Mouse (Mus musculus): Measurements from ENCODE around the gene 4931428F04Rik. TPM values are rescaled to one million over a fixed set of nuclear protein-coding genes. Genes with fewer than 3 reads are reported as not detected.
A peak's percentile ranks its signal among the peaks of the same experiment; 100 is the strongest.

4931428F04Rik gene
- polyA plus RNA-seq, 1 experiment from 2014 or later, result 12.6 TPM

DNA sequence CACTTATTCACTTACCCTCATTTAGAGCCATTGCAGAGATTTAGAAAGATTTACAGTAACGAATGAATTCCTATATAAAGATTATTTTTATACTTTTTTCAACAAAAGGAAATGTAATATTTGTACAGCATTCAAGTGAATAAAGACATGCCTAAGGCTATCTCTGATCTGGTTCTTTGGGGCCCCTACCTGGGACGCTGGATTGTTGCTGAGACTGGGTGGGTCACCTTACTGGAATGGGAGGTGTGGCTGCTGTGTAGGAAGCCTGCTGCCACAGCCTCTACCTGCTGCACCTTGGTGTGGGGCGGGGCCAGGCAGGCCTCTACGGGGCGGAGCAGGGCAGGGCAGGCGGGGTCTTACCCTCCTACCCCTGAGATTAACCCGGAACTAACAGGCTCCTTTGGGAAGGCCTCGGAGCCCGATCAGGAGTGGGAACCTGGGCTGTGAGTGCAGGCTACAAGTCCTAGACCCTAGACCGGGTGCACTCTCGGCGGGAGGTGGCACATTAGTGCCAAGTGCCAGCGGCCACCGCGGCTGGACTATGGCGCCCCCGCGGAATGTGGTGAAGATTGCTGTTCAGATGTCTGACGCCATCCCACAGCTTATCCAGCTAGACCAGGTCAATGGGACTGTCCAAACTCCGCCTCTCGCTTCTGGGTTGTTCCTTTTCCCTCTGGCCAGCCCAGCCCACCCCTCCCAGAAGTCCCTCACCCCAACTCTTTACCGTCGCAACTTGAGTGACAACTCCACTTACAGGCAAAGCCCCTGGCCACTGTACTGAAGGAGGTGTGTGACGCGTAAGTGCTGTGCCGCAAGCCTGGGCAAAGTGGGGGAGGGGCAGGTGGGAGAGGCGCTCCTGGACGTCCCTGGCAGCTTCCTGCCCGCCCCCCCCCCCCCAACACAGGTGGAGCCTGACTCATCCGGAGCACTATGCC lies 15.8 kb upstream of the 4931428F04Rik start, which contains the start of gene Elmo3:
Gene Elmo3 (plus strand): TSS at position 391 of the 935 bp plus-strand sequence.
- Histone ChIP-seq H3K9ac (peak within 1 kb of the TSS; percentile 47), H3K4me2 (peak within 1 kb of the TSS; percentile 76), H3K27ac (peak within 1 kb of the TSS; percentile 91), H3K4me1 (peaks cover 27% of the 10 kb centered on the region), H3K9me3 (replicated peaks) (no peaks in the 10 kb centered on the region), H3K36me3 (peaks cover 78% of the 10 kb centered on the region), H3K4me3 (replicated peaks) (peak within 1 kb of the TSS; percentile 46), H3K27me3 (no peaks in the 10 kb centered on the region)
- peak; percentile 86 for ATAC-seq (replicated peaks; ENCODE audit: low FRiP score)
- WGBS, result 5% methylated on average over 30 of the region's 30 CpGs

DNA sequence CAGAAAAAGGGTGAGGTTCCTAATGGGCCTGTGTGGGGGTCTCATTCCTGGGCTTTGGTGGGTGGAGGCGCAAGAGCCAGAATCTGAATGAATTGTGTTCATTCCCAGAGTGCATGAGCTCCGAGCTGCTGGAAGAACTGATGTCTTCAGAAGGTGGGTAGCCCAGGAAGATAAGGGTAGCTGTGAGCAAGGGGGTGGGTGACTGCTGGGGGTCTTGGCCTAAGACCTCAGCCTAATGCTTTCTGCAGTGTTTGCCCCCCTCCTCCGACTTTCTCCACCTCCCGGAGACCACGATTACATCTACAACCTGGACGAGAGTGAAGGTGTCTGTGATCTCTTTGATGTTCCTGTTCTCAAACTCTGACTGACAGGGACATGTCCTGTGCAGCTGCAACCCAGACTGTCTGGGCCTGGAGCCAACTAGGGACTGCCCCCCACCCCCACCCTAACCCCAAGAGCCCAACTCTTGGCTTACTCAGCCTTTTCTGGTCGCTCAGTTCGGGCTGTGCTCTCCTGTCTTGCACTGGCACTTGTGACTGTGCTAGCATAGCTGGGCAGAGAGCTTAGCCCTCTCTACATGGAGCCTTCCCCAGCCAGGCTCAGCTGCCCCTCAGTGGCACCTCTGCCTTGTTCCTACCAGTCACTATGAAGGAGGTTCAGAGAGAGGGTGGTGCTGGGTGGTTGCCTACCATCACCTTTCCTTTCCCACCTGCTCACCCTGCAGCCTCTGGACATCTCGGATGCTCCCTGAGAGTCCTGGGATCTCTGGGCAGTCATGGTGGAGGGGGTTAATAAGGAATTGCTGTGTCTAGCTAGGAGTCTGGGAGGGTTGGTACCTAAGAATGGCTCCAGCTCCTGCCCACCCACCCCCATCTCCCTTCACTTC lies 14.9 kb upstream of the 4931428F04Rik start:
- H3K4me1 ChIP-seq, result peaks cover 27% of the 10 kb centered on the region
- H3K9me3 ChIP-seq (replicated peaks), result no peaks in the 10 kb centered on the region
- peak; percentile 12 for ATAC-seq (replicated peaks; ENCODE audit: low FRiP score)
- H3K27ac ChIP-seq, result peak overlapping the region; percentile 91
- H3K4me2 ChIP-seq, result no peak overlapping the region
- H3K27me3 ChIP-seq, result no peaks in the 10 kb centered on the region
- no peak overlapping the region for H3K9ac ChIP-seq
- no peak overlapping the region for H3K4me3 ChIP-seq (replicated peaks)
- H3K36me3 ChIP-seq, result peaks cover 78% of the 10 kb centered on the region
- WGBS, result 65% methylated on average over 9 of the region's 9 CpGs

DNA sequence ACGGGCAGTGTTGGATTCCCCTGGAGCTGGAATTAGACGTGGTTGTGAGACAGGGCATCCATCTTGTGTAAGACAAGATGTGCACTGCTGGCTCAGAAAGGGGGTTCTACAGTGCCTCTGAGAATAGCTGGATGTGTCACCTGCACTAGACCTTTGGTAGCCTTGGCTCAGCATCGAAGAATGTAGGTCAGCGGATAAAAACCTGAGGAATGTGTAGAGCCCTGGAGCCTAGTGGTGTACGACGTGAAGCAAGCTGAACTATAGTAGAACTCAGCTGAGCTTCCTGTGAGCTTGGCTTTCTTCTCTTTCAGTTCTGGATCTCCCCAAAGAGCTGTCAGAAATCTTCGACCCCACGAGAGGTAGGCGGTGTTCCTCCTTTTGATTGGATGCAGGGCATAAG lies 14.2 kb upstream of the 4931428F04Rik start:
- H3K36me3 ChIP-seq, result peaks cover 78% of the 10 kb centered on the region
- H3K4me1 ChIP-seq, result peaks cover 30% of the 10 kb centered on the region
- no peaks in the 10 kb centered on the region for H3K27me3 ChIP-seq
- no peak for ATAC-seq (replicated peaks; ENCODE audit: low FRiP score)
- H3K4me3 ChIP-seq (replicated peaks), result no peak overlapping the region
- H3K4me2 ChIP-seq, result no peak overlapping the region
- peak overlapping the region; percentile 91; the same call in 1 of the 2 replicates for H3K27ac ChIP-seq
- no peak overlapping the region for H3K9ac ChIP-seq
- no peaks in the 10 kb centered on the region for H3K9me3 ChIP-seq (replicated peaks)
- 78% methylated on average over 9 of the region's 9 CpGs for WGBS

DNA sequence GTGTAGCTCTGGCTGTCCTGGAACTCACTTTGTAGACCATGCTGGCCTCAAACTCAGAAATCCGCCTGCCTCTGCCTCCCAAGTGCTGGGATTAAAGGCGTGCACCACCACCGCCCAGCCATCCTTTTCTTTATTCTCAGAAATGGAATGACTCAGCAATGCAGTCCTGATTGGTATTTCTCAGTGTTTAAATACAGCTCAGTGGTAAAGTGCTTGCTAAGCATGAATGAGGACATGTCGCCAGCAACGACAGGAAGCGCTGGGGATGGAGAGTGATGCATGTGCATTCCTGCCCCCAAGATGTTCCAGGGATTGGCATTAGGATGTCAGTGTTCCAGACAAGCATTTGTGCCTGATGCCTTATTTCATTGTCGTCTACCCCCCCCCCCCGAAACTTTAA lies 13.7 kb upstream of the 4931428F04Rik start:
- H3K36me3 ChIP-seq, result peaks cover 78% of the 10 kb centered on the region

DNA sequence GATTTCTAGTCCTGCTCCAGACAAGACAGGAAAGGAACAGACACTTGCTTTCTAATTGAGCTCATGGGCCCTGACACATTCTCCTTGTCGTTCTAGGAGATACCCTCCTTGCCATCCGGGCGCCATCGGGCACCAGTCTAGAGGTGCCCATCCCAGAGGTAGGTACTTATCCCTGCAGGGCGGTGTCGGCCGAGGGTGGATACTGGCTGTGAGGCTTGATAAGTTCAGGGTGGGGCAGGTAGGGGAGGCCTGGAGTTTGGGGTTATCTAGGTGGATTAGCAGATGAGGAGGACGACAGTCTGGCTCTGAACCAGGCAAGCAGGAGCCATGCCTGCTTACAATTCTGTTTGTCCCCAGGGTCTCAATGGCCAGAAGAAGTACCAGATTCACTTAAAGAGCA lies 10.3 kb upstream of the 4931428F04Rik start:
- no peak overlapping the region for H3K4me2 ChIP-seq

More for the DNA sequence above, 13.7 kb upstream of the 4931428F04Rik start:
- ATAC-seq (replicated peaks; ENCODE audit: low FRiP score), result no peak
- Histone ChIP-seq H3K9ac (no peak overlapping the region), H3K4me3 (replicated peaks) (no peak overlapping the region), H3K4me2 (no peak overlapping the region), H3K27ac (no peak overlapping the region), H3K4me1 (peaks cover 34% of the 10 kb centered on the region), H3K27me3 (no peaks in the 10 kb centered on the region), H3K9me3 (replicated peaks) (no peaks in the 10 kb centered on the region)
- WGBS, result 84% methylated on average over 8 of the region's 8 CpGs

DNA sequence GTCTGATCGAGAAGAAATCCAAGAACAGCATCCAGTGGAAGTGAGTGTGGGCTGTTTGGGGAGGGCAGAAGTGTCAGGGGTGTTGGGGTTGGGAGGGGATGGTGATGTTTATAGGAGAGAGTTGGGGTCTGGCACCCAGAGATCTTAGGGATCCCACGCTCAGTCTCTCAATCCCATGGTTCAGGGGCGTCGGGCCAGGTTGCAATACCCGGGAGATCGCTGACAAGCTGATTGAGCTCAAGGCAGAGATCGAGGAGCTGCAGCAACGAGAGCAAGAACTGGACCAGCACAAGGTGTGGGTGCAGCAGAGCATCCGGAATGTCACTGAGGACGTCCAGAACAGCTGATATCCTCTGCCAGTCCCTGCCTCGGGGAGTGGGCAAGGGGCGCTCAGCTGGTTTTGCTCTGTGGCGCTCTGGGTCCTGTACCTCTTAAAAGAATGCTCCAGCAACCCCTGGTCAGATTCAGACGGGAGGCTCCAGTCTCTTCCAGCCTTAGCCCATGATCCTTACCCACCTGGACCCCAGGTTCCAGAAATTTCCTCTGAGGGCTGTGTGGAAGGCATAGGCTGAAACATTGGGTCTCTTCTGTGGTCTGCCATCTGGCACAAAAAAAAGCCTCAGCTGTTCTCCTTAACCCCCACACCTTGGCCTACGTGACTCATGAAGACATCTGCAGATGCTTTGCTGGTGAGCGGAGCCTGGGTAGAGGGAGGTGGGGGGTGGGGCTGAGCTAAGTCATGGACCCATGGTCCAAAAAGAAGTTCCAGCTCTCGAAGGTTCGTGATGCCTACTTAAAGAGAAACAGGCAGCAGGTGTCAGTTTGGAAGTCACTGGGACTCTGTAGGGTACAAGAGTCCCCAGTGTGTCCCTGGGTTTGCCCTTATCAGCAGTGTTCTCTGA lies 8.9 kb upstream of the 4931428F04Rik start:
- Histone ChIP-seq H3K4me2 (peak overlapping the region; percentile 92), H3K4me3 (replicated peaks) (peak overlapping the region; percentile 100), H3K9ac (peak overlapping the region; percentile 97), H3K27ac (peak overlapping the region; percentile 3; the same call in 1 of the 2 replicates), H3K27me3 (no peaks in the 10 kb centered on the region), H3K4me1 (peaks cover 26% of the 10 kb centered on the region), H3K9me3 (replicated peaks) (no peaks in the 10 kb centered on the region), H3K36me3 (peaks cover 51% of the 10 kb centered on the region)
- ATAC-seq (replicated peaks; ENCODE audit: low FRiP score), result no peak
- 55% methylated on average over 18 of the region's 18 CpGs for WGBS

More for the DNA sequence above, 10.3 kb upstream of the 4931428F04Rik start:
- Histone ChIP-seq H3K4me3 (replicated peaks) (no peak overlapping the region), H3K9ac (no peak overlapping the region), H3K36me3 (peaks cover 65% of the 10 kb centered on the region), H3K9me3 (replicated peaks) (no peaks in the 10 kb centered on the region), H3K4me1 (peaks cover 34% of the 10 kb centered on the region), H3K27me3 (no peaks in the 10 kb centered on the region), H3K27ac (no peak overlapping the region)
- 94% methylated on average over 8 of the region's 8 CpGs for WGBS
- ATAC-seq (replicated peaks; ENCODE audit: low FRiP score), result peak; percentile 59; the same call in 1 of the 2 replicates

DNA sequence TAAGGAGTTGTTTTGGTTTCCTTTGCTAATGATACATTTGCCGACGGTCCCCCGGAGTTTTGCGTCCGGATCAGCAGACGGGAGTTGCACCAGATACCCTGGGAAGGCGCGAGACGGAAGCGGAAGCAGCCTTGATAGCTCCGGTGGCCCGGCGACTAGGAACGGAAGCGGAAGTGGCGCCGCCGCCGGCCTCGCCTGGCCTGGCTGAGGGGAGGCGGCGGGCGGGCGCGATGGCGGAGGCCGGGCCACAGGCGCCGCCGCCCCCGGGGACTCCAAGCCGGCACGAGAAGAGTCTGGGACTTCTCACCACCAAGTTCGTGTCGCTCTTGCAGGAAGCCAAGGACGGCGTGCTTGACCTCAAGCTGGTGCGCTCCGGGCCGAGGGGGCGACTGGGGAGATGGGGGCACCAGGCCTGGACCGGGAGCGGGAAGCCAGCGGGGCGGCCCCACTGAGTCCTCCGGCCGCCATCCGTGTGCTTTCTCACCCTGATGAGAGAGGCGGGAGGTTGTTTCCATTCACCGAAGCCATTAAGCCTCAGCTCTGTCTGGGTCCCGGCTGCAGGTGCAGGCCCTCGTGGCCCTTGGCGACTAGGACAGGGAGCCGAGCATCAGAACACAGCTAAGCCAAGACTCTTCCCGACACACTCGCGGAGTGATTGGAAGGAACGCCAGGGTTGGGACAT lies 8.0 kb upstream of the 4931428F04Rik start, which contains the start of gene E2f4:
Gene E2f4 (plus strand): TSS at position 153 of the 682 bp plus-strand sequence.
- peaks cover 42% of the 10 kb centered on the region for H3K36me3 ChIP-seq

DNA sequence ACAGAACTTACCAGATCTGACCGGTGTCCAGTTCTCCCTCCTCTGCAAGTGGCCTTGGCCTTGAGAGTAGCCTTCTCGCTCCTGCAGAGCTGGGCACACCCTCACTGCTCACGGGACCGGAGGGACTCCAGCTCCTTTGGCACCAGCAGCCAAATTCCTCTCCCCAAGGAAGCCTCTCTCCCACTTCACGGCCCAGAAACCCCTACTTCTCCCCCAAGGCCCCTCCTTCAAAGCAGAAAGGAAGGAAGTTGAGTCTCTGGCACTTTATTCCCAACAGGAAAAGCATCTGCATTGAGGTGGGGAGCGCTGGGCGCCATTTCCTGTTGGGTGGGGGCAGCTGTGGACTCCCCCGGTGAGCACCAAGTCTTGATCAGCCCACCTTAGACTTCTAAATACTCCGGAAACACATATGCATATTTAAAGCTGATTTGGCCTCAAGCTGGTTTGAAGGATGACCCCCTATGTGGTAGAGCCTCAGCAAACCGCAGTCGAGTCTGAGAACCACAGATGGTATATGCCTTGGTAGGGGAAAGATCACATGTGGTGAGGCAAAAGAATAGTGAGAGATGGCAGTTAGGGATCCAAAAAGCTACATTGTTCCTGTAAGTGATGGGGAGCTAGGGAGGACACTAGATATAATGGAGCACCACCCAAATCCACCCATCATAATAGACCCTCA lies 6.4 kb upstream of the 4931428F04Rik start, which contains the start of gene Exoc3l:
Gene Exoc3l (minus strand): TSS at position 207 of the 679 bp plus-strand sequence.
- Histone ChIP-seq H3K27me3 (no peaks in the 10 kb centered on the region), H3K4me2 (peak within 1 kb of the TSS; percentile 92), H3K27ac (peak within 1 kb of the TSS; percentile 80), H3K4me1 (peaks cover 26% of the 10 kb centered on the region), H3K9me3 (replicated peaks) (no peaks in the 10 kb centered on the region), H3K36me3 (peaks cover 25% of the 10 kb centered on the region), H3K9ac (peak within 1 kb of the TSS; percentile 97; the same call in 1 of the 2 replicates), H3K4me3 (replicated peaks) (peak within 1 kb of the TSS; percentile 100)
- ATAC-seq (replicated peaks; ENCODE audit: low FRiP score), result no peak
- 58% methylated on average over 11 of the region's 11 CpGs for WGBS

More for the DNA sequence above, 8.0 kb upstream of the 4931428F04Rik start, which contains the start of gene E2f4:
- Histone ChIP-seq H3K9me3 (replicated peaks) (no peaks in the 10 kb centered on the region), H3K27me3 (no peaks in the 10 kb centered on the region), H3K9ac (peak within 1 kb of the TSS; percentile 97), H3K27ac (peak within 1 kb of the TSS; percentile 80), H3K4me3 (replicated peaks) (peak within 1 kb of the TSS; percentile 100), H3K4me2 (peak within 1 kb of the TSS; percentile 92), H3K4me1 (peaks cover 26% of the 10 kb centered on the region)
- peak; percentile 86 for ATAC-seq (replicated peaks; ENCODE audit: low FRiP score)
- WGBS, result under 1% methylated on average over 58 of the region's 58 CpGs

DNA sequence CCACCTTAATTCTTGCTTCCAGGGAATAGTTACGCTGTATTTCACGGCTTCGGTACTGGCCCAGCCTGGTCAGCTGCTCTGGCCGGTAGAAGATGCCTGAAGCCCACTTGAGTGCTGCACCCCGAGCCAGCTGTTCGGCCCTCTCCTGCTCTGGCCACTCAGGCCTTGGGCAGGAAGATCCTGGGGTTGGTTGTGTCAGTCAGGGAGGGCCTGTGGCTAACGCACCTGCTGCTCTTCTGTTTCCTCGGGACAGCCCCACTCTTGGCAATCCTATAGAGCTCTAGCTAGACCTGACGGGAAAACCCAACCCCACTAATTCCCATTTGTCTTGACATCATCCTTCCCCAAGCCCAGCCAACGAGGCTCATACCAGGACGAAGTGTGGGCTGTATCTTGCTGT lies 5.6 kb upstream of the 4931428F04Rik start:
- 68% methylated on average over 11 of the region's 11 CpGs for WGBS
- Histone ChIP-seq H3K9ac (no peak overlapping the region), H3K9me3 (replicated peaks) (no peaks in the 10 kb centered on the region), H3K4me1 (peaks cover 33% of the 10 kb centered on the region), H3K27me3 (peaks cover 6% of the 10 kb centered on the region), H3K4me2 (peak overlapping the region; percentile 47), H3K27ac (peak overlapping the region; percentile 38), H3K36me3 (peaks cover 18% of the 10 kb centered on the region), H3K4me3 (replicated peaks) (peak overlapping the region; percentile 34)
- ATAC-seq (replicated peaks; ENCODE audit: low FRiP score), result no peak

DNA sequence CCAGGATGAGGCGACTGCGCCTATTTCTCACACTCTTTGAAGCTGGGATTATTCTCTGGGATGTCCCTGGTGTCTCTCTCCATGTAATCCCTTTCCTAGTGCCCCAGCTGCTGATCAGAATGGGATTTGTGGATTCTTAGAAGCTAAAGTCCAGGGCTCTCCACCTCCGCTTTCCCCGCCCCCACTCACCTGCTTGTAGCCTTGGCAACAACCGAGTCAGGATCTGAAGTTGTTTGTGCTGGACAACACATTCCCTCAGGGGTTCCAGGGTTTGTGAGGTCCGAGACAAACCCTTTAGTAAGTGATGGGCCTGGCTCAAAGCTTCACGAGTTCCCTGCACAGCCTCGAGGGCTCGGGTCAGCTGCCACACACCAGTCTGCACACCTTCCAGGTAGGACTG lies 5.1 kb upstream of the 4931428F04Rik start:
- Histone ChIP-seq H3K36me3 (peaks cover 13% of the 10 kb centered on the region), H3K9ac (no peak overlapping the region), H3K27me3 (peaks cover 11% of the 10 kb centered on the region), H3K4me3 (replicated peaks) (peak overlapping the region; percentile 34), H3K4me1 (peaks cover 38% of the 10 kb centered on the region), H3K9me3 (replicated peaks) (no peaks in the 10 kb centered on the region), H3K27ac (no peak overlapping the region), H3K4me2 (peak overlapping the region; percentile 47)
- WGBS, result 70% methylated on average over 9 of the region's 9 CpGs
- ATAC-seq (replicated peaks; ENCODE audit: low FRiP score), result no peak

Measured in kidney, embryonic 15.5 days (tissue).